Mouse (Mus musculus): ENCODE results near the gene Lrrc51.

GRCm38 (mm10) chr7:101970429-101970775 lies 36.7 kb upstream of the Lrrc51 start:
- TF ChIP-seq POLR2A (IDR thresholded peaks at IDR 0.05; ENCODE audit: control insufficient read depth in 1 of 2, insufficient read depth in 1 of 2, low read depth in 1 of 2, low read length in 2 of 2, poor library complexity in 1 of 2) (no peak; a peak in 1 of 4 replicates), ZNF384 (IDR thresholded peaks at IDR 0.05; ENCODE audit: low read depth, low read length) (no peak)
